Mouse (Mus musculus) forebrain, embryonic 14.5 days (tissue): ENCODE results near the gene Msrb3. TPM values are rescaled to one million over a fixed set of nuclear protein-coding genes. Genes with fewer than 3 reads are reported as not detected.

Experiments used
- ATAC-seq: fragments of 200-750 bp; cut with Nextera tagmentation; 2 replicates; pipeline ENCODE4 v1.8.0; 2017; ENCODE audit warnings: mild to moderate bottlenecking, moderate library complexity
- DNase-seq: peaks from one replicate; pipeline ENCODE4 v3.0.0-alpha.2; 2015; ENCODE audit warnings: low spot score
- H3K27ac ChIP-seq: fragments of 300-500 bp; sonication (generic); 2 replicates; pipeline ENCODE4 v1.5.1; 2014; ENCODE audit warnings: low read depth, mild to moderate bottlenecking, control low read depth, low read length, moderate library complexity
- H3K27me3 ChIP-seq: fragments of 300-500 bp; sonication (generic); replicated peaks from 2 replicates; pipeline ENCODE4 v1.6.1; 2014; ENCODE audit warnings: low read length, control low read depth, mixed read lengths; ENCODE audit not compliant: control insufficient read depth, insufficient read depth
- H3K36me3 ChIP-seq: fragments of 300-500 bp; sonication (generic); 2 replicates; pipeline ENCODE4 v1.6.1; 2014; ENCODE audit warnings: low read length, control low read depth; ENCODE audit not compliant: control insufficient read depth, insufficient read depth
- H3K4me1 ChIP-seq: fragments of 300-500 bp; sonication (generic); 2 replicates; pipeline ENCODE4 v1.6.1; 2014; ENCODE audit warnings: antibody characterized with exemption, low read length, control low read depth; ENCODE audit not compliant: control insufficient read depth, insufficient read depth
- H3K4me2 ChIP-seq: fragments of 300-500 bp; sonication (generic); 2 replicates; pipeline ENCODE4 v1.6.1; 2014; ENCODE audit warnings: mild to moderate bottlenecking, control low read depth, low read length
- H3K4me3 ChIP-seq: fragments of 300-500 bp; sonication (generic); 2 replicates; pipeline ENCODE4 v1.5.1; 2014; ENCODE audit warnings: low read depth, low read length, control low read depth
- H3K9ac ChIP-seq: fragments of 300-500 bp; sonication (generic); 2 replicates; pipeline ENCODE4 v1.6.1; 2014; ENCODE audit warnings: mild to moderate bottlenecking, low read length, control low read depth, moderate library complexity
- H3K9me3 ChIP-seq: fragments of 300-500 bp; sonication (generic); replicated peaks from 2 replicates; pipeline ENCODE4 v1.6.1; 2016; ENCODE audit warnings: low read length, control low read depth, mixed read lengths; ENCODE audit not compliant: control insufficient read depth
- WGBS: fragments of 180-500 bp; shearing (Covaris S2); extraction: QIAGEN DNeasy Blood & Tissue Kit; methylation state at CpG from one replicate; pipeline ENCODE4 v1.1.7; 2014; 5-methylcytosine and 5-hydroxymethylcytosine counted together
- polyA plus RNA-seq: library from polyadenylated mRNA; unstranded; fragments of >200 nt; fragmentation: Nextera tagmentation; extraction: Ambion mirVana; gene quantifications from 2 replicates; pipeline ENCODE4 v1.2.1, GENCODE M21; 2014

The Msrb3 gene
- polyA plus RNA-seq, 1 experiment from 2014 or later: 1.4 TPM

- H3K27me3 ChIP-seq: 0 out of 2 replicates have a peak, but pooled peaks cover 2% of the 10 kb centered on the region
- H3K36me3 ChIP-seq: no peaks in the 10 kb centered on the region
- H3K4me1 ChIP-seq: peaks cover 6% of the 10 kb centered on the region; the same call in 1 of the 2 replicates
- no peak overlapping the region for H3K4me3 ChIP-seq
- no peak overlapping the region for H3K27ac ChIP-seq
- 86% methylated on average over 10 of the region's 10 CpGs for WGBS
- no peak overlapping the region for H3K9ac ChIP-seq
- DNase-seq: no peak
- H3K4me2 ChIP-seq: no peak overlapping the region
- H3K9me3 ChIP-seq: no peaks in the 10 kb centered on the region; the same call in 1 of the 2 replicates
- ATAC-seq: no peak
Measured at GRCm38 (mm10) chr10:120904676-120905075, 5.8 kb upstream of the Msrb3 start.

GRCm38 (mm10) chr10:120903843-120904468 lies 5.1 kb upstream of the Msrb3 start:
- DNase-seq (no peak), ATAC-seq (no peak)
- Histone ChIP-seq H3K9me3 (no peaks in the 10 kb centered on the region; the same call in 1 of the 2 replicates), H3K4me1 (peaks cover 6% of the 10 kb centered on the region; the same call in 1 of the 2 replicates), H3K27me3 (0 out of 2 replicates have a peak, but pooled peaks cover 5% of the 10 kb centered on the region), H3K27ac (no peak overlapping the region), H3K9ac (no peak overlapping the region), H3K4me2 (no peak overlapping the region), H3K4me3 (no peak overlapping the region), H3K36me3 (no peaks in the 10 kb centered on the region)
- 73% methylated on average over 4 of the region's 4 CpGs for WGBS

GRCm38 (mm10) chr10:120901746-120902145 lies 2.8 kb upstream of the Msrb3 start:
- peaks cover 6% of the 10 kb centered on the region; the same call in 1 of the 2 replicates for H3K4me1 ChIP-seq
- H3K9ac ChIP-seq: no peak overlapping the region
- no peaks in the 10 kb centered on the region; the same call in 1 of the 2 replicates for H3K9me3 ChIP-seq
- 74% methylated on average over 9 of the region's 9 CpGs for WGBS
- no peak for ATAC-seq
- H3K36me3 ChIP-seq: no peaks in the 10 kb centered on the region
- no peak overlapping the region for H3K27ac ChIP-seq
- H3K4me3 ChIP-seq: no peak overlapping the region
- peaks cover 15% of the 10 kb centered on the region for H3K27me3 ChIP-seq
- no peak overlapping the region for H3K4me2 ChIP-seq
- no peak for DNase-seq

- Histone ChIP-seq H3K4me1 (peaks cover 6% of the 10 kb centered on the region; the same call in 1 of the 2 replicates), H3K9ac (no peak overlapping the region), H3K4me2 (no peak overlapping the region), H3K9me3 (no peaks in the 10 kb centered on the region), H3K4me3 (no peak overlapping the region), H3K36me3 (no peaks in the 10 kb centered on the region), H3K27me3 (peaks cover 15% of the 10 kb centered on the region), H3K27ac (no peak overlapping the region)
- ATAC-seq: no peak
- 47% methylated on average over 13 of the region's 13 CpGs for WGBS
- peak; percentile 71 for DNase-seq
Measured at GRCm38 (mm10) chr10:120900096-120900495, 1.2 kb upstream of the Msrb3 start.

GRCm38 (mm10) chr10:120898357-120898756 lies 544 bp downstream of the Msrb3 start:
- Histone ChIP-seq H3K4me2 (peak overlapping the region; percentile 96), H3K9ac (peak overlapping the region; percentile 71), H3K4me1 (peaks cover 6% of the 10 kb centered on the region; the same call in 1 of the 2 replicates), H3K4me3 (peak overlapping the region; percentile 52), H3K27me3 (peaks cover 15% of the 10 kb centered on the region), H3K9me3 (no peaks in the 10 kb centered on the region), H3K36me3 (no peaks in the 10 kb centered on the region), H3K27ac (no peak overlapping the region)
- under 1% methylated on average over 38 of the region's 49 CpGs for WGBS
- peak; percentile 14 for DNase-seq
- ATAC-seq: peak; percentile 51; the same call in 1 of the 2 replicates

GRCm38 (mm10) chr10:120895899-120896289 lies 3.0 kb downstream of the Msrb3 start:
- Histone ChIP-seq H3K9me3 (no peaks in the 10 kb centered on the region), H3K4me3 (no peak overlapping the region), H3K36me3 (no peaks in the 10 kb centered on the region), H3K27ac (no peak overlapping the region), H3K27me3 (peaks cover 13% of the 10 kb centered on the region), H3K9ac (no peak overlapping the region), H3K4me1 (peaks cover 6% of the 10 kb centered on the region; the same call in 1 of the 2 replicates), H3K4me2 (no peak overlapping the region)
- ATAC-seq: no peak
- no peak for DNase-seq
- WGBS: 36% methylated on average over 15 of the region's 15 CpGs

- Histone ChIP-seq H3K36me3 (no peaks in the 10 kb centered on the region), H3K9me3 (no peaks in the 10 kb centered on the region; the same call in 1 of the 2 replicates), H3K4me1 (peaks cover 3% of the 10 kb centered on the region; the same call in 1 of the 2 replicates), H3K4me2 (no peak overlapping the region), H3K4me3 (no peak overlapping the region), H3K27ac (no peak overlapping the region), H3K9ac (no peak overlapping the region), H3K27me3 (peaks cover 13% of the 10 kb centered on the region)
- DNase-seq (no peak), ATAC-seq (no peak)
- 81% methylated on average over 15 of the region's 15 CpGs for WGBS
Measured at GRCm38 (mm10) chr10:120894978-120895898, 3.7 kb downstream of the Msrb3 start.

- WGBS: 88% methylated on average over 4 of the region's 4 CpGs
- no peak overlapping the region for H3K4me3 ChIP-seq
- no peaks in the 10 kb centered on the region; the same call in 1 of the 2 replicates for H3K9me3 ChIP-seq
- ATAC-seq (no peak), DNase-seq (no peak)
- H3K9ac ChIP-seq: no peak overlapping the region
- H3K27me3 ChIP-seq: peaks cover 10% of the 10 kb centered on the region
- no peak overlapping the region for H3K4me2 ChIP-seq
- H3K4me1 ChIP-seq: no peaks in the 10 kb centered on the region
- no peaks in the 10 kb centered on the region for H3K36me3 ChIP-seq
- no peak overlapping the region for H3K27ac ChIP-seq
Measured at GRCm38 (mm10) chr10:120893938-120894337, 5.0 kb downstream of the Msrb3 start.
